Mouse (Mus musculus): ENCODE results near the gene Cck. TPM values are rescaled to one million over a fixed set of nuclear protein-coding genes. Genes with fewer than 3 reads are reported as not detected.
"Not testable (repeated sequence)": the region's sequence is repeated elsewhere in the genome, so short reads cannot be mapped to it uniquely, and the experiment has no call there.

Cck gene
- polyA plus RNA-seq, 1 experiment from 2014 or later, result 0.62 TPM

DNA sequence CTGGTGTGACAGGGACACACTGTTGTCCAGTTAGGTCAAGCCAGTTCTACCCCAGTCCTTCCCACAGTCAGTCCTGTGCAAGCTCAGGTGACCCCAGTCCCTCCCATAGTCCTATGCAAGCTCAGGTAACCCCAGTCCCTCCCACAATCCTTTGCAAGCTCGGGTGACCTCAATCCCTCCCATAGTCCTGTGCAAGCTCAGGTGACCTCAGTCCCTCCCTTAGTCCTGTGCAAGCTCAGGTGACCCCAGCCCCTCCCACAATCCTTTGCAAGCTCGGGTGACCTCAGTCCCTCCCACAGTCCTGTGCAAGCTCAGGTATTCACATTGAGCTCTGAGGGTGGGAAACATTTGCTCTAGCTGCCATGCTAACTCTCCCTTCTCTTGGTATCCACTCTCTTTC, 35.5 kb downstream of the Cck start:
- ATAC-seq (ENCODE audit: extremely low read depth, insufficient number of reproducible peaks, low FRiP score, low TSS enrichment), result no peak
- no peak overlapping the region for H3K4me3 ChIP-seq
- no peak overlapping the region for H3K4me2 ChIP-seq
- no peaks in the 10 kb centered on the region for H3K9me3 ChIP-seq
- WGBS, result 70% methylated on average over 2 of the region's 2 CpGs
- H3K9ac ChIP-seq, result no peak overlapping the region
- peaks cover 12% of the 10 kb centered on the region for H3K4me1 ChIP-seq
- H3K36me3 ChIP-seq, result peaks cover 81% of the 10 kb centered on the region
- H3K27me3 ChIP-seq (replicated peaks), result no peaks in the 10 kb centered on the region
- no peak overlapping the region for H3K27ac ChIP-seq (replicated peaks)

DNA sequence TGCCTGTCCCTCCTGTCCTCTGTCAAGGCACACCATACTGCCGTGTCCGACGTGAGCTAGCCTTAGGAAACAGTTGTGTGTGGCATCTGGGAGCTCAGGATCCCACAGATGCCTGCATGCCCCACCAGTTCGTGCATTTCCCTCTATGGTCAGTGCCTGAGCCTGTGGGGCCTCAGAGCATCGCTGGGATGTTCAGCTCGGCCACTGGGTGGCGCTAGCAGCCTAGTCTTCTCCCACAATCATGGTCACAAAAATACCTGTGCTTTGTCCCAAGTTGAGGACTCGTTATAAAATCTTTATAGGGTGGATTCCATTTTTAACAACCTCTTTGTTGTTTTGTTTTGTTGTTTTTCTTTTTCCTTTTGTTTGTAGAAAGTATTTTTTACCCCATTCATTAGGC, 37.0 kb downstream of the Cck start:
- peaks cover 12% of the 10 kb centered on the region for H3K4me1 ChIP-seq
- H3K27me3 ChIP-seq (replicated peaks), result no peaks in the 10 kb centered on the region
- WGBS, result 23% methylated on average over 8 of the region's 8 CpGs
- ATAC-seq (ENCODE audit: extremely low read depth, insufficient number of reproducible peaks, low FRiP score, low TSS enrichment), result no peak
- H3K27ac ChIP-seq (replicated peaks), result no peak overlapping the region
- peaks cover 83% of the 10 kb centered on the region for H3K36me3 ChIP-seq
- no peak overlapping the region for H3K9ac ChIP-seq
- H3K4me3 ChIP-seq, result no peak overlapping the region
- H3K9me3 ChIP-seq, result no peaks in the 10 kb centered on the region
- H3K4me2 ChIP-seq, result no peak overlapping the region

DNA sequence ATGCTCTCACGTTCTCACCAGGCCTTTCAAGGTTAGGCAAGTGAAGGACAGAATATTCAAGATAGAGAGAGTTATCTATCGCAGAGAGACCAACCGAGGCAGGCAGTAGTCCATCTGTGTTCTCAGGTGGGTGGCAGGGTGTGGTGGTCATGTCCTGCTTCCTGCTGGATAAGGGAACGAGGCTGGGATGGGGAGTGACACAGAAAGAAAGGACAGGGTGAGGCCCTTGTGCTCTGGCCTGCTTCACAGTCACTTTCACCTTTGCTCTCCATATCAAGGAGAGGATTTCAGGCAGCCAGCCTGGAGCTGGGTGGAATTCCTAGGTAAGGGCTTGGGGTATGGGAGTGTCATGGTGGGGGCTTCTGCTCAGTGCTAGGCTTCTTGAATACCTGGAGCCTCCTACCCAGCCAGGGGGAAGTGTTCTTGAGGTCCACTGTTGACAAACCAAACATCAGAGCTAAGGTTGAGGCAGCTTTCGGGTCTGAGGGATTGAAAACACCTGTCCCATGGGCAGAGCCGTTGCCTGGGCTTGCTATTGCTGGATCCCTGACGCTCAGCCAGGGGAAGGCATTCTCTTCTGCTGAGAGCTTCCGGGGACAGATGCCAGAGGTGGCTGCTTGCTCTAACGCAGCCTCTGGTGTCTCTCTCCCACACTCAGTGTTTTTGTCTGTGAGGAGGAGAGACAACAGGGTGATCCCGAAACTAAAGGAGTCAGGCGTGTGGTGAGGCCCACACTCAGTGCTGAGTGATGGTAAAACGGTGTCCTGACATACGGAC, 38.6 kb downstream of the Cck start:
- Histone ChIP-seq H3K27me3 (replicated peaks) (no peaks in the 10 kb centered on the region), H3K36me3 (peaks cover 81% of the 10 kb centered on the region), H3K4me2 (no peak overlapping the region), H3K4me3 (no peak overlapping the region), H3K4me1 (peaks cover 25% of the 10 kb centered on the region), H3K9ac (0 out of 2 replicates have a peak overlapping the region, but pooled peaks have one; percentile 3), H3K27ac (replicated peaks) (no peak overlapping the region), H3K9me3 (no peaks in the 10 kb centered on the region)
- ATAC-seq (ENCODE audit: extremely low read depth, insufficient number of reproducible peaks, low FRiP score, low TSS enrichment), result no peak
- WGBS, result 59% methylated on average over 13 of the region's 13 CpGs

DNA sequence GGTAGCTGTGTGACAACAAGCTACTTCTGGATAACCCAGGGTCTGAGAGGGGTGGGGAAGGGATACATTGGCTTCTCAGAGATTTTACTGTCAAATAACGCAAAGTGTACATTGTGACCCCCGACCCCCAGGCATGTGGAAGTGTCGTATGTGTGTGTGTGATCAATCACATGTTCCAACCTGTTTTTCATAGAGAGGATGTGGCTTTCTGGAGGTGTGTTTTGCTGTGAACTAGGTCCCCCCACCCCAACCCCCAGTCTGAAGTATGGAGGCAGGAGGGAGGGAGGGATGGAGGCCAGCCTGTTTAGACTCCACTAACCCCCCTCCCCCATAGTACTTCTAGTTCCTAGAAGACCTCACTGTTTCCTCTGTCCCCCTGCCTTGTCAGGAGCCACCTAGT, 40.6 kb downstream of the Cck start:
- Histone ChIP-seq H3K36me3 (peaks cover 81% of the 10 kb centered on the region), H3K9ac (no peak overlapping the region), H3K27ac (replicated peaks) (no peak overlapping the region), H3K4me2 (no peak overlapping the region), H3K4me1 (peaks cover 29% of the 10 kb centered on the region), H3K27me3 (replicated peaks) (no peaks in the 10 kb centered on the region), H3K9me3 (no peaks in the 10 kb centered on the region), H3K4me3 (no peak overlapping the region)
- 84% methylated on average over 3 of the region's 3 CpGs for WGBS
- ATAC-seq (ENCODE audit: extremely low read depth, insufficient number of reproducible peaks, low FRiP score, low TSS enrichment), result no peak

DNA sequence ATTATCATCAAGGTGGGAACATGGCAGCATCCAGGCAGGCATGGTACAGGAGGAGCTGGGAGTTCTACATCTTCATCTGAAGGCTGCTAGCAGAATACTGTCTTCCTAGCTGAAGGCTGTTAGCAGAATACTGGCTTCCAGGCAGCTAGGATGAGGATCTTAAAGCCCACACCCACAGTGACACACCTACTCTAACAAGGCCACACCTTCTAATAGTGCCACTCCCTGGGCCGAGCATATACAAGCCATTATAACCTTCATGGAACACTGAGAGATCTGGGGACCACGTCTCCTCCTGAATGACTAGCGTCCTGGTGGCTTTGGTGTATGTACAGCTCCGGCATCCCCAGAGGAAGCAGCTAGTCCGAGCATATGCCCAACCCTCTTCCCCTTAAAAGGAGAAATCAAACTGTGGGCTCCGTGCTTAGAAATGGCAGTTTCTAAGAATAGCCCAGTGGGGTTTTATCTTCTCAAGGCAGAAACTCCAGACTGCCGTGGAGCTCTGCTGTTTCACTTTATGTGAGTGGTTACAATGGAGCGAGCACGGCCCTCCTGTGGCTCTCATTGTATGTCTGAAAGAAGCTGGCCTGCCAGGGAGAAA, 43.1 kb downstream of the Cck start:
- H3K4me3 ChIP-seq; H3K9ac ChIP-seq; ATAC-seq (ENCODE audit: extremely low read depth, insufficient number of reproducible peaks, low FRiP score, low TSS enrichment); H3K9me3 ChIP-seq; H3K27me3 ChIP-seq (replicated peaks): not testable (repeated sequence)
- Histone ChIP-seq H3K4me1 (peaks cover 29% of the 10 kb centered on the region), H3K36me3 (peaks cover 92% of the 10 kb centered on the region), H3K27ac (replicated peaks) (peak overlapping the region; percentile 48), H3K4me2 (peak overlapping the region; percentile 2; the same call in 1 of the 2 replicates)
- WGBS, result 37% methylated on average over 9 of the region's 9 CpGs

DNA sequence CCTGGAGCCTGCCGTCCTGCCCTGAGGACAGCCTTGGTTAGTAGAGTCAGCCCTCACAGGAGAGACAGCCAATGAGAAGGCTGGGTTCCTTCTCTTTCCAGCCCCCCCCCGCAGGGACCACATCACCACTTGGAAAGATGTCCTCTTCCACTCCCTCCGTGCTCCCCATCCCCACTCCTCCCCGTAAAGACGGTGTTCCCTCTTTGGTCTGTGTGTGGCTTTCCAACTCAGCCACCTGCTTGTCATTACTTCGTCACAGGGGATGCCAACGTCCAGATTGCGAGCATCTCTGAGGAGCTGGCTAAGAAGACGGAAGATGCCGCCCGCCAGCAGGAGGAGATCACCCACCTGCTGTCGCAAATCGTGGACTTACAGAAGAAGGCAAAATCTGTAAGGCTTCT, 49.1 kb downstream of the Cck start:
- Histone ChIP-seq H3K9ac (no peak overlapping the region), H3K27ac (replicated peaks) (no peak overlapping the region), H3K27me3 (replicated peaks) (no peaks in the 10 kb centered on the region), H3K36me3 (peaks cover 98% of the 10 kb centered on the region), H3K9me3 (no peaks in the 10 kb centered on the region), H3K4me3 (no peak overlapping the region), H3K4me1 (no peaks in the 10 kb centered on the region; the same call in 1 of the 2 replicates), H3K4me2 (no peak overlapping the region)
- WGBS, result 85% methylated on average over 13 of the region's 13 CpGs
- ATAC-seq (ENCODE audit: extremely low read depth, insufficient number of reproducible peaks, low FRiP score, low TSS enrichment), result no peak

DNA sequence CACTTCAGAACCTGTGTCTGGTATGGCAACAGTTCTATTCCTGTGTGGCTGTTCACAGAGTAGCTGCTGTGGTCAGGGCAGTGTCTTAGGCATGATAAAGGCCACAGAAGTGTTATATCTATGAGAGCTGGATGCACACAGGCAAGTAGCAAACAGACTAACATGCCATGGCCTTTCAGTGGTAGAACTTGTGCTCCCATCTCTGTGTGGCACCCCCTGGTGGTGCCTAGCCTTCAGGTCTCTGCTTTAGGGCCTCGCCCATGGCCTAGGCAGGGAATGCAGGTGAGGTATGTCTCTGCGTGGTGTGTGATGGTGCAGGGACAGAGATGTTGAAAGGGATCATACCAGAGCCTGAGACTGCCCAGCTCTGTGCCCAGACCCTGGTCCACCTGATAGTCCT, 50.1 kb downstream of the Cck start:
- no peaks in the 10 kb centered on the region; the same call in 1 of the 2 replicates for H3K4me1 ChIP-seq
- ATAC-seq (ENCODE audit: extremely low read depth, insufficient number of reproducible peaks, low FRiP score, low TSS enrichment), result no peak
- no peak overlapping the region for H3K4me2 ChIP-seq
- H3K9me3 ChIP-seq, result no peaks in the 10 kb centered on the region
- 83% methylated on average over 2 of the region's 2 CpGs for WGBS
- H3K36me3 ChIP-seq, result peaks cover 98% of the 10 kb centered on the region
- H3K27ac ChIP-seq (replicated peaks), result no peak overlapping the region
- H3K9ac ChIP-seq, result no peak overlapping the region
- H3K27me3 ChIP-seq (replicated peaks), result no peaks in the 10 kb centered on the region
- H3K4me3 ChIP-seq, result no peak overlapping the region

DNA sequence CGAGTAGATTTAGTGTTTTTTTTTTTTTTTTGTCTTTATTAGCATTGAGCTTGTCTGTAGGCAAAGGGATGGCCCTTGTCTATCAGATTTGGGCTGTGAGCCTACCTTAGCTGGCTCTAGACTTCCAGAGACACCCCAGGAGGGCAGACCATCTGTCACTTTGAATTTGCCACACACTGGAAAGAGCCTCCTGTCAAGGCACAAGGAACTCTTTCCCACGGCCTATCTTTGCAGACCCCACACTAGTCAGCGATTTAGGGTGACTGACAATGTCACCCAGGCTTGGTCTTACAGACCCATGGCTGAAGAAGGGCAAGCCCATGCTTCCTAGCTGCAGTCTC, 51.2 kb downstream of the Cck start:
- ATAC-seq (ENCODE audit: extremely low read depth, insufficient number of reproducible peaks, low FRiP score, low TSS enrichment), result no peak
- no peaks in the 10 kb centered on the region; the same call in 1 of the 2 replicates for H3K4me1 ChIP-seq
- H3K27ac ChIP-seq (replicated peaks), result no peak overlapping the region
- no peaks in the 10 kb centered on the region for H3K9me3 ChIP-seq
- H3K9ac ChIP-seq, result no peak overlapping the region
- H3K4me3 ChIP-seq, result no peak overlapping the region
- H3K36me3 ChIP-seq, result peaks cover 88% of the 10 kb centered on the region
- no peaks in the 10 kb centered on the region for H3K27me3 ChIP-seq (replicated peaks)
- no peak overlapping the region for H3K4me2 ChIP-seq
- 70% methylated on average over 3 of the region's 3 CpGs for WGBS

DNA sequence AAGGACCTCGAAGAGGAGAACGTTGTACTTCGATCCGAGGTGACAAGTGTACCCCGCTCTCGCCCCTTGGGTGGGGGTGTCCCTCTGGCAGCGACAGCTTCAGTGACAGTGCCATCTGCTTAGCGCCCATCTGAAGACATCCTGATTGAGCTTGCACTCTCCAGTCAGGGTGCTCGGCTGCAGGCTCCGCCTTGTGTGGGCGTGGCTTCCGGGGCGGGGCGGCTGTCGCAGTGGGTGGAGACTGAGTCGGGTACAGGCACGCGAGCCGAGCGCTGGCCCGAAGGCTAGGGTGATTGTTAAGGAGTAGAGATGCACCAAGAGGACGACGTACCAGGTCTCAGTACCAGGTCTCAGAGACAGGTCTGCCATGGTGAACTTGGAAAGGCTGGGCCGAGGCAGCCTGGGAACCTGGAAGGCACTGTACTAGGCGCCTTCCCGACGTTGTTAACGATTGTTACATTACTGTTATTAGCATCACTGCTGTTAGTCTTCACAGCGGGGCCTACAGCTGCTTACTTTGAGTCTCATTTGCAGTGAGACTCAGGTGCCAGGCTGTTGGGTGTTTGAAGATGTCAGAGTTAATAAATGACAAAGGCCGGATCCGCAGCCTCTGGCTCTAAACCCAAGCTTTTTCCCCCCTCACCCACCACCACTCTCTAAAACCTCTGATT, 51.7 kb downstream of the Cck start:
- 70% methylated on average over 31 of the region's 31 CpGs for WGBS
- ATAC-seq (ENCODE audit: extremely low read depth, insufficient number of reproducible peaks, low FRiP score, low TSS enrichment), result no peak
- Histone ChIP-seq H3K9ac (no peak overlapping the region), H3K4me3 (no peak overlapping the region), H3K9me3 (no peaks in the 10 kb centered on the region), H3K36me3 (peaks cover 83% of the 10 kb centered on the region), H3K4me1 (no peaks in the 10 kb centered on the region; the same call in 1 of the 2 replicates), H3K27ac (replicated peaks) (no peak overlapping the region), H3K4me2 (no peak overlapping the region), H3K27me3 (replicated peaks) (no peaks in the 10 kb centered on the region)

DNA sequence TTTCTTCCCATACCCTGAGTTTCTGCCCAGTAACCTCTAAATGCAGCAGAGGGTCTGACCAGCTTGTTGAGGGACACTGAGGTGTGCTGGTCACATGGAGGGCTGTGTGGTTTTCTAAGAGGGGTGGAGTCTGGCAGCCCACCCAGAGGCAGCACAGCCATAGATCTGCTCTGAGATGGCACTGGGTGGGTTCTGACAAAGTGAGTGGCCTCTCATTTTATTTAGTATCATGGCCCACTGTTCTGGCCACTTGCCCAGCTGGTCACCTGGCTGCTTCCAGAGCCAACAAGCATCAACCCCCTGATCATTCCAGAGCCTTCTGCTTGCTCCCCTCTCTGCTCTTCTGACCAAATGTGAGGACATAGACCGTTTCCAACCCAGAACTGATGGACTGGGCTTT, 53.3 kb downstream of the Cck start:
- H3K4me3 ChIP-seq, result no peak overlapping the region
- H3K4me1 ChIP-seq, result peaks cover 4% of the 10 kb centered on the region
- no peaks in the 10 kb centered on the region for H3K27me3 ChIP-seq (replicated peaks)
- no peak for ATAC-seq (ENCODE audit: extremely low read depth, insufficient number of reproducible peaks, low FRiP score, low TSS enrichment)
- H3K27ac ChIP-seq (replicated peaks), result no peak overlapping the region
- 79% methylated on average over 1 of the region's 1 CpGs for WGBS
- H3K9ac ChIP-seq, result no peak overlapping the region
- peaks cover 67% of the 10 kb centered on the region for H3K36me3 ChIP-seq
- no peak overlapping the region for H3K4me2 ChIP-seq
- H3K9me3 ChIP-seq, result no peaks in the 10 kb centered on the region
